ENCODE assay signal across 8 mouse cellular contexts in genomic region chr6:88045406-88045766, GRCm38 (mm10). TPM values are rescaled to one million over a fixed set of nuclear protein-coding genes. Genes with fewer than 3 reads are reported as not detected.
A peak's percentile ranks its signal among the peaks of the same experiment; 100 is the strongest.
DNase-seq lines count a peak whose midpoint lies in the region; ATAC-seq and TF ChIP-seq lines count a peak whose summit lies in the region.

No protein-coding gene starts in this region.

- peak overlapping the region; percentile 96 for H3K9ac ChIP-seq in ES-Bruce4 (ENCODE audit: low read depth, poor library complexity, severe bottlenecking)
- peak overlapping the region; percentile 18; the same call in 1 of the 2 replicates for H3K9ac ChIP-seq in forebrain, postnatal 0 days
- no peak overlapping the region for H3K9ac ChIP-seq in liver, embryonic 16.5 days (ENCODE audit: low read depth, low read length)

- peak overlapping the region; percentile 97 for H3K27ac ChIP-seq in heart, embryonic 10.5 days
- peak overlapping the region; percentile 46 for H3K27ac ChIP-seq in ES-Bruce4 (ENCODE audit: insufficient read depth, low read length)
- H3K27ac ChIP-seq in forebrain, postnatal 0 days (ENCODE audit: low read depth, low read length), result peak overlapping the region; percentile 89
- H3K27ac ChIP-seq in liver, embryonic 16.5 days (ENCODE audit: low read length), result no peak overlapping the region

- H3K36me3 ChIP-seq in heart, embryonic 10.5 days, result no peaks in the 10 kb centered on the region
- peaks cover 8% of the 10 kb centered on the region; the same call in 1 of the 2 replicates for H3K36me3 ChIP-seq in ES-Bruce4 (ENCODE audit: control insufficient read depth, insufficient read depth, low read length, poor library complexity, severe bottlenecking)
- H3K36me3 ChIP-seq in forebrain, postnatal 0 days (ENCODE audit: insufficient read depth), result no peaks in the 10 kb centered on the region
- no peaks in the 10 kb centered on the region for H3K36me3 ChIP-seq in liver, embryonic 16.5 days (ENCODE audit: control insufficient read depth, insufficient read depth)

- no peak for TF ChIP-seq EP300 in ES-Bruce4 (IDR thresholded peaks at IDR 0.05; ENCODE audit: insufficient read depth, low read depth, low read length)

- H3K4me2 ChIP-seq in forebrain, postnatal 0 days (ENCODE audit: low read depth), result peak overlapping the region; percentile 32; the same call in 1 of the 2 replicates
- peak overlapping the region; percentile 74 for H3K4me2 ChIP-seq in liver, embryonic 16.5 days (ENCODE audit: low read depth, low read length)

- no peaks in the 10 kb centered on the region for H3K9me3 ChIP-seq in heart, embryonic 10.5 days
- no peaks in the 10 kb centered on the region for H3K9me3 ChIP-seq in ES-Bruce4 (replicated peaks; ENCODE audit: control insufficient read depth, insufficient read depth, low read length, poor library complexity, severe bottlenecking)
- no peaks in the 10 kb centered on the region for H3K9me3 ChIP-seq in forebrain, postnatal 0 days (ENCODE audit: low read length)
- H3K9me3 ChIP-seq in liver, embryonic 16.5 days (replicated peaks; ENCODE audit: control insufficient read depth, low read length), result no peaks in the 10 kb centered on the region

- H3K4me3 ChIP-seq in heart, embryonic 10.5 days, result peak overlapping the region; percentile 97
- peak overlapping the region; percentile 84 for H3K4me3 ChIP-seq in ES-Bruce4 (ENCODE audit: low read depth, low read length)
- peak overlapping the region; percentile 95 for H3K4me3 ChIP-seq in forebrain, postnatal 0 days (ENCODE audit: low read depth, low read length)
- peak overlapping the region; percentile 91 for H3K4me3 ChIP-seq in liver, embryonic 16.5 days (ENCODE audit: low read depth, low read length)

- H3K4me1 ChIP-seq in heart, embryonic 10.5 days, result peaks cover 39% of the 10 kb centered on the region
- H3K4me1 ChIP-seq in ES-Bruce4 (ENCODE audit: control insufficient read depth, insufficient read depth, low read length), result no peaks in the 10 kb centered on the region
- H3K4me1 ChIP-seq in forebrain, postnatal 0 days (ENCODE audit: insufficient read depth), result peaks cover 18% of the 10 kb centered on the region
- peaks cover 29% of the 10 kb centered on the region for H3K4me1 ChIP-seq in liver, embryonic 16.5 days (ENCODE audit: control insufficient read depth, low read depth, low read length)

- no peak for TF ChIP-seq CTCF in ES-Bruce4 (IDR thresholded peaks at IDR 0.05; ENCODE audit: low read depth, low read length)
- TF ChIP-seq CTCF in forebrain, postnatal 0 days (IDR thresholded peaks at IDR 0.05; ENCODE audit: low read depth), result no peak

- H3K27me3 ChIP-seq in heart, embryonic 10.5 days (ENCODE audit: insufficient read depth, poor library complexity, severe bottlenecking), result no peaks in the 10 kb centered on the region
- no peaks in the 10 kb centered on the region for H3K27me3 ChIP-seq in ES-Bruce4 (ENCODE audit: control insufficient read depth, insufficient read depth, low read length, poor library complexity, severe bottlenecking)
- H3K27me3 ChIP-seq in forebrain, postnatal 0 days (ENCODE audit: insufficient read depth, low read length), result no peaks in the 10 kb centered on the region
- H3K27me3 ChIP-seq in liver, embryonic 16.5 days (ENCODE audit: control insufficient read depth, insufficient read depth, low read depth, low read length), result no peaks in the 10 kb centered on the region

- TF ChIP-seq POLR2A in ES-Bruce4 (IDR thresholded peaks at IDR 0.05; ENCODE audit: insufficient read depth, low read length), result no peak

- ATAC-seq in forebrain, postnatal 0 days, result no peak
- ATAC-seq in liver, embryonic 16.5 days (ENCODE audit: low read depth), result no peak

- DNase-seq in heart, embryonic 10.5 days (ENCODE audit: low spot score), result no peak
- no peak for DNase-seq in heart, adult 18-20 months
- DNase-seq in forebrain, postnatal 0 days, result no peak
- no peak for DNase-seq in embryo, embryonic 9.5 days (ENCODE audit: extremely low spot score)
- DNase-seq in spleen, postnatal 10 days (ENCODE audit: low spot score in 2 of 2), result no peak
- DNase-seq in cerebellum, adult 9-10 months, result no peak

- 28% methylated on average over 3 of the region's 3 CpGs for WGBS in heart, embryonic 10.5 days
- 33% methylated on average over 3 of the region's 3 CpGs for WGBS in forebrain, postnatal 0 days
- 35% methylated on average over 3 of the region's 3 CpGs for WGBS in liver, embryonic 16.5 days (ENCODE audit: insufficient replicate concordance)

RNA-seq across cellular contexts. Expression of gene Rab7, which starts 0.3 kb away (rescaled TPM):
- 217 and 229 TPM in 2 replicates for polyA plus RNA-seq in heart, embryonic 10.5 days (2016; fragmentation: Nextera tagmentation; extraction: Ambion mirVana)
- 100 to 1,000 TPM; 271 to 283 TPM for total RNA-seq in heart, adult 18-20 months (2021)
- 154 and 163 TPM in 2 replicates for polyA plus RNA-seq in ES-Bruce4 (2011; ENCODE audit: insufficient read depth, insufficient read length, low read depth, missing spikeins)
- 75.9 and 88.9 TPM in 2 replicates for total RNA-seq in forebrain, postnatal 0 days (2014; rRNA removed)
- polyA plus RNA-seq in forebrain, postnatal 0 days (2015; fragmentation: Nextera tagmentation; extraction: Ambion mirVana), result 360 and 367 TPM in 2 replicates
- polyA plus RNA-seq in liver, embryonic 16.5 days (2015; fragmentation: Nextera tagmentation; extraction: Ambion mirVana), result 112 and 113 TPM in 2 replicates

RNA-seq across cellular contexts. Expression of gene Rpn1, which starts 38.9 kb away (rescaled TPM):
- 268 and 346 TPM in 2 replicates for polyA plus RNA-seq in heart, embryonic 10.5 days (2016; fragmentation: Nextera tagmentation; extraction: Ambion mirVana)
- total RNA-seq in heart, adult 18-20 months (2021), result 100 to 1,000 TPM; 104 to 108 TPM
- 222 and 238 TPM in 2 replicates for polyA plus RNA-seq in ES-Bruce4 (2011; ENCODE audit: insufficient read depth, insufficient read length, low read depth, missing spikeins)
- 156 and 192 TPM in 2 replicates for total RNA-seq in forebrain, postnatal 0 days (2014; rRNA removed)
- polyA plus RNA-seq in forebrain, postnatal 0 days (2015; fragmentation: Nextera tagmentation; extraction: Ambion mirVana), result 242 and 248 TPM in 2 replicates
- 173 and 183 TPM in 2 replicates for polyA plus RNA-seq in liver, embryonic 16.5 days (2015; fragmentation: Nextera tagmentation; extraction: Ambion mirVana)
